Mouse (Mus musculus): Measurements from ENCODE around the gene Prkca.

GRCm38 (mm10) chr11:108222026-108222425 lies 121.7 kb downstream of the Prkca start:
- TF ChIP-seq MAFK (IDR thresholded peaks at IDR 0.05; ENCODE audit: insufficient read depth, low read depth, low read length) = no peak
- no peak for TF ChIP-seq CHD2 (IDR thresholded peaks at IDR 0.05; ENCODE audit: low read depth, low read length)
- no peak for TF ChIP-seq HCFC1 (IDR thresholded peaks at IDR 0.05; ENCODE audit: borderline replicate concordance, insufficient read depth, low read length)
- no peak for TF ChIP-seq ZNF384 (IDR thresholded peaks at IDR 0.05; ENCODE audit: low read depth, low read length)
- no peak for TF ChIP-seq ZC3H11A (IDR thresholded peaks at IDR 0.05; ENCODE audit: borderline replicate concordance, low read depth, low read length)
